Mouse (Mus musculus): ENCODE data around the gene Hmcn2.

DNA sequence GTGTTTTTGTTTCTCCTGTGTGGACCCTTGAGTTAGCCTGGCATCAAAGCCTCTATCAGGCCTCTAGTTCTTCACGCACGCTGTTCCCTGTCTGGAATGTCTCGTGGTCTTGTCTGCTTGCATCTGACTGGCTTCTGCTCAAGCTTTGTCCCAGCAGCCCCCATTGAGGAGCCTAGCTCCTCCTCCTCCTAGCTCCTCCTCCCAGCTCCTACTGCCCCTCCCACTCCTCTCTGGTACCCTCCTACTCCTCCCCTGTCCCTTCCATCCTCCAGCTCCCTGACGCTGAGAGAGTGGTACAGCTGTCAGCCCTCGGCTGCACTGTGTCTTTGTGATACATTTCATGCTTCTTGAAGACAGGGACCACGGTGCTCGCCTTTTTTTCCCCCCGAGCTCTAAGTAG is 104.4 kb downstream of the Hmcn2 start:
- TF ChIP-seq USF1 (IDR thresholded peaks at IDR 0.05; ENCODE audit: low read depth) = no peak
- TF ChIP-seq CTCF (IDR thresholded peaks at IDR 0.05; ENCODE audit: control insufficient read depth, insufficient read depth, insufficient read length) = no peak
- TF ChIP-seq CEBPB (IDR thresholded peaks at IDR 0.05; ENCODE audit: low read depth) = no peak
- no peak for TF ChIP-seq MYOD1 (IDR thresholded peaks at IDR 0.05; ENCODE audit: control insufficient read depth, insufficient read length, low read depth)
- no peak for TF ChIP-seq MAX (IDR thresholded peaks at IDR 0.05)

Measured in C2C12 (cell line).